7 mouse cellular contexts compared by ENCODE assay signal in genomic region chr14:37276728-37277695, GRCm38 (mm10).
A peak's percentile ranks its signal among the peaks of the same experiment; 100 is the strongest.
DNase-seq lines count a peak whose midpoint lies in the region; ATAC-seq and TF ChIP-seq lines count a peak whose summit lies in the region.

No protein-coding gene starts in this region.

- no peak for ATAC-seq in kidney, postnatal 0 days (replicated peaks; ENCODE audit: low FRiP score, low read depth)

- H3K9ac ChIP-seq in kidney, postnatal 0 days (ENCODE audit: low read depth, low read length): no peak overlapping the region

- peak; percentile 74 for TF ChIP-seq CTCF in kidney, postnatal 0 days (IDR thresholded peaks at IDR 0.05; ENCODE audit: low read depth)

- no peaks in the 10 kb centered on the region for H3K27me3 ChIP-seq in kidney, postnatal 0 days (ENCODE audit: insufficient read depth, low read length)

- H3K4me3 ChIP-seq in kidney, postnatal 0 days (replicated peaks; ENCODE audit: low read depth, low read length): no peak overlapping the region

- H3K27ac ChIP-seq in kidney, postnatal 0 days: no peak overlapping the region

- H3K9me3 ChIP-seq in kidney, postnatal 0 days (replicated peaks; ENCODE audit: low read length): no peaks in the 10 kb centered on the region

- peak; percentile 63 for DNase-seq in kidney, postnatal 0 days (ENCODE audit: low spot score)
- no peak for DNase-seq in kidney, adult 11 months
- DNase-seq in R1 (ENCODE audit: low read depth, low spot score): peak; percentile 47
- peak; percentile 81 to 90 for DNase-seq in cerebellum, postnatal 14 days
- DNase-seq in layer of hippocampus, adult 8-10 months (ENCODE audit: low spot score in 2 of 2): peak; percentile 11 to 57
- DNase-seq in right cerebral cortex, adult 18-20 months: peak; percentile 50
- no peak for DNase-seq in ovary, postnatal 36 days (ENCODE audit: low spot score)

- no peak overlapping the region for H3K4me2 ChIP-seq in kidney, postnatal 0 days (ENCODE audit: low read length)

- WGBS in kidney, postnatal 0 days: 53% methylated on average over 7 of the region's 7 CpGs

- H3K36me3 ChIP-seq in kidney, postnatal 0 days (ENCODE audit: insufficient read depth, low read length): no peaks in the 10 kb centered on the region

- H3K4me1 ChIP-seq in kidney, postnatal 0 days (replicated peaks; ENCODE audit: insufficient read depth, low read length): no peaks in the 10 kb centered on the region

Comparison
In these comparisons a context has a peak if more than half of its experiments do, and no peak if none do; other contexts are left out.
1. DNase-seq: peak in kidney, postnatal 0 days (single experiment), R1 (single experiment), cerebellum, postnatal 14 days (2 of 2), layer of hippocampus, adult 8-10 months (2 of 2) and right cerebral cortex, adult 18-20 months (single experiment); none in kidney, adult 11 months (single experiment) and ovary, postnatal 36 days (single experiment).